Mouse (Mus musculus): Measurements from ENCODE around the gene Cfap43. TPM values are rescaled to one million over a fixed set of nuclear protein-coding genes. Genes with fewer than 3 reads are reported as not detected.
A peak's percentile ranks its signal among the peaks of the same experiment; 100 is the strongest.

The Cfap43 gene
- polyA plus RNA-seq, 1 experiment from 2014 or later, result 0.51 TPM

DNA sequence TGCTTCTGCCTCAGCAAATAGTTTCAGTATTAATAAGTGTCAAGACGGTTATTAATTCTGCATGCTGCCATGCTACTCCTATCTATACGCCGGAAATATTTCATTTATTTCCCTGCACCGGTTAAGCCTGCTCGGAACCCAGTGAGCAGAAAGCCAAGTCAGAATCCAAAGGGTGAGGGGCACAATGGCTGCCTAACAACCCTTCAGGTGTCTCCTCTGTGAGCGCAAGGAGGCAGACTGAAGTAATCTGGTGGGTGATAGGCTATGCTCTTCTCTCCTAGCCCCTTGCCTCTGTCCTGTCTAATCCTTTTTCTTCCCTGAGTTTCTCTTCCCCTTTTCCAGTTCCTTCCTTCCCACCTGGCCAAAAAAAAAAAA, 81.6 kb downstream of the Cfap43 start:
- ATAC-seq (ENCODE audit: low FRiP score), result peak; percentile 45; the same call in 1 of the 2 replicates
- no peaks in the 10 kb centered on the region for H3K27me3 ChIP-seq (replicated peaks)
- peaks cover 9% of the 10 kb centered on the region for H3K4me1 ChIP-seq
- WGBS, result 4% methylated on average over 6 of the region's 6 CpGs
- H3K9me3 ChIP-seq (replicated peaks), result no peaks in the 10 kb centered on the region
- H3K9ac ChIP-seq (replicated peaks), result peak overlapping the region; percentile 49; the same call in 1 of the 2 replicates
- peak overlapping the region; percentile 94 for H3K4me2 ChIP-seq
- H3K36me3 ChIP-seq, result no peaks in the 10 kb centered on the region
- H3K27ac ChIP-seq (replicated peaks), result no peak overlapping the region
- peak overlapping the region; percentile 58 for H3K4me3 ChIP-seq (replicated peaks)

DNA sequence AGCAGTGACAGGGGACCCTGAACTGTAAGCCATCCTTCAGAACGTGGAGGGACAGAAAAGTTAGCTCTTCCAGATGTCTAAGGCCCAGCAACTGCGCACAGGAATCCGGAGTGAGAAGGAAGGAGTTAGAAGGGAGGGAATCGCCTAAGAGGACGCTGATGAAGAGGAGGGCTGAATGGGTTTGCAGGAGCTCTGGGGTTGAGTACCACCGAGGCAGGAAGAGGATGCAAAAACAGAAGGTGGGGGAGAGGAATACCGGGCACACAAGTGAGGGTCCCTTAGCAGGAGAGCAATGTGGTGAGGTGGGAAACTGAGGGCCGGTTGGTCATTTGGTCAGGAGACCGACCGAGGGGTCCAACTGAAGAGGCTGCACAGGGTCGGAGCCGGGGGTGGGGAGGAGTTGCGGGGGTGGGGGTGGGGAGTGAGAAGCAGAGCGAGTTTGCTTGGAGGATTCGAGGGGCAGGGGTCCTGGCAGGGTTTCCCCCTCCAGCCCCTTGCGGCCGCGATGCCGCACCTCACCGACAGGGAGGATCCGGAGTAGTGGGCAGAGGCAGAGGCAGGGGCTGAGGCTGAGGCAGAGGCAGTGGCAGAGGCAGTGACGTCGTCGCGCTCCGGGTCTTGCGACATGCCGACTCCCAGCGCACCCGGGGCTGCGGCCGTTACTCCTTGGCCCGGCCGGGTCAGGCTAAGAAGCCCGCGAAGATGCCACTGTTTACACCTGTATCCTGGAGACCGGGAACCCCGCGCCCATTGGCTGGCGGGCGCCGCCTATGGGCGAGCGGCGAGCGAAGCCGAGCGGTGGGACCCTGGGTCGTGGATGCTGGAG, 82.2 kb downstream of the Cfap43 start:
- Histone ChIP-seq H3K4me2 (peak overlapping the region; percentile 94), H3K36me3 (no peaks in the 10 kb centered on the region), H3K4me1 (peaks cover 9% of the 10 kb centered on the region), H3K9me3 (replicated peaks) (no peaks in the 10 kb centered on the region), H3K9ac (replicated peaks) (peak overlapping the region; percentile 49), H3K27me3 (replicated peaks) (no peaks in the 10 kb centered on the region), H3K27ac (replicated peaks) (no peak overlapping the region), H3K4me3 (replicated peaks) (peak overlapping the region; percentile 58)
- WGBS, result 3% methylated on average over 47 of the region's 49 CpGs
- ATAC-seq (ENCODE audit: low FRiP score), result peak; percentile 94

DNA sequence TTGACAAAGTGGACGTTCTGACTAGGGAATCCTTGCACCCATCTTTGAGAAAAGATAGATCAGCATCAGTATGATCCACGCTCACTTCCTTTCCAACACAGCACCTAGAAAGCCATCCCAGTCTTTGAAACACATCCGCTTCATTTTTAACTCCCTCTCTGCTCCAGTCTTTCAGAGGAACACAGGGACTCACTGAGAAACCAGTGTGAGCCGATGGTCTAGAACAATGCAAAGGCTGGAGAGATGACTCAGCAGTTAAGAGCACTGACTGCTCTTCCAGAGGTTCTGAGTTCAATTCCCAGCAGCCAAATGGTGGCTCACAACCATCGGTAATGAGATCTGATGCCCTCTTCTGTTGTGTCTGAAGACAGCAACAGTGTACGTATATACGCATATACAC, 83.3 kb downstream of the Cfap43 start:
- H3K9ac ChIP-seq (replicated peaks), result no peak overlapping the region
- peaks cover 9% of the 10 kb centered on the region for H3K4me1 ChIP-seq
- no peak overlapping the region for H3K27ac ChIP-seq (replicated peaks)
- H3K4me3 ChIP-seq (replicated peaks), result no peak overlapping the region
- H3K27me3 ChIP-seq (replicated peaks), result no peaks in the 10 kb centered on the region
- 78% methylated on average over 7 of the region's 7 CpGs for WGBS
- no peak overlapping the region for H3K4me2 ChIP-seq
- no peak for ATAC-seq (ENCODE audit: low FRiP score)
- H3K36me3 ChIP-seq, result no peaks in the 10 kb centered on the region
- no peaks in the 10 kb centered on the region for H3K9me3 ChIP-seq (replicated peaks)

DNA sequence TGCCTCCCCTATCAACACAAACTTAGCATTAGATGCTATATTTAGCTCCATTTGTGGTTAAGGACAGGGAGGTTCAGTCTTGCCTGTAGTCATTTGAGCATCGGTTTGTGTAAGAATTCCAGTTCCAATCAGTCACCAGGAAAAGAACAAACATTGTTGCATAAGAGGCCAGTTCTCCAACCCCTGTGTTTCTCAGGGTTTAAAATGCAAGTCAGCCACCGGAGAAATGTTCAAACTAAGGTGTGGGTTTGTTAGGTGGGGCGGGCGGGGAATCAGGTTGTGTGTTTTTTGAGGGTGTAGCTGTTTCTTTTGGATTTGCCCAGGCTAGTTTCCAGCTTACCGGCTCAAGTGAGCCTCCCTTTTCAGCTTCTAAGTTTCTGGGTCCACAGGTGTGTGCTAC, 84.5 kb downstream of the Cfap43 start:
- H3K27me3 ChIP-seq (replicated peaks), result no peaks in the 10 kb centered on the region
- no peak overlapping the region for H3K4me2 ChIP-seq
- ATAC-seq (ENCODE audit: low FRiP score), result no peak
- WGBS, result 84% methylated on average over 5 of the region's 5 CpGs
- H3K9me3 ChIP-seq (replicated peaks), result no peaks in the 10 kb centered on the region
- peaks cover 9% of the 10 kb centered on the region for H3K4me1 ChIP-seq
- no peak overlapping the region for H3K27ac ChIP-seq (replicated peaks)
- no peaks in the 10 kb centered on the region for H3K36me3 ChIP-seq
- no peak overlapping the region for H3K4me3 ChIP-seq (replicated peaks)
- no peak overlapping the region for H3K9ac ChIP-seq (replicated peaks)

DNA sequence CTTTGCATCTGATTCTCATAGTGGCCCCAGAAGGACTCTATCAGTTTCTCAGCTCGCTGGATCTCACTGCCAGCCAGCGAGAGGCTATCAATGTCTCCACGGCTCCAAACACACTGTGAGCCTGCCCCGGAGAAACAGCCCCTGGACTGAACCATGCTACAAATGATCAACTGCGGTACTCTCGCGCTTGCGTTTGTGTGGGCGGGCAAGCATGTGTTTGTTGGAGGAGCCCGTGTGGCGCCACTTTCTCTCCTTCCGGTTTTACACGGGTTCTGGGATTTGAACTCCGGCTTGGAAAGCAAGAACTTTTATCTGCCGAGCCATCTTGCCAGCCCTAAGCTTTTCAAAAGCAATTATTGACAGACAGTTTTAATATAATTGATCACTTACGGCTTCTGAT, 86.8 kb downstream of the Cfap43 start:
- Histone ChIP-seq H3K4me1 (peaks cover 5% of the 10 kb centered on the region), H3K4me3 (replicated peaks) (no peak overlapping the region), H3K9me3 (replicated peaks) (no peaks in the 10 kb centered on the region), H3K36me3 (no peaks in the 10 kb centered on the region), H3K27me3 (replicated peaks) (no peaks in the 10 kb centered on the region), H3K4me2 (no peak overlapping the region), H3K27ac (replicated peaks) (no peak overlapping the region), H3K9ac (replicated peaks) (no peak overlapping the region)
- WGBS, result 90% methylated on average over 16 of the region's 16 CpGs
- no peak for ATAC-seq (ENCODE audit: low FRiP score)

DNA sequence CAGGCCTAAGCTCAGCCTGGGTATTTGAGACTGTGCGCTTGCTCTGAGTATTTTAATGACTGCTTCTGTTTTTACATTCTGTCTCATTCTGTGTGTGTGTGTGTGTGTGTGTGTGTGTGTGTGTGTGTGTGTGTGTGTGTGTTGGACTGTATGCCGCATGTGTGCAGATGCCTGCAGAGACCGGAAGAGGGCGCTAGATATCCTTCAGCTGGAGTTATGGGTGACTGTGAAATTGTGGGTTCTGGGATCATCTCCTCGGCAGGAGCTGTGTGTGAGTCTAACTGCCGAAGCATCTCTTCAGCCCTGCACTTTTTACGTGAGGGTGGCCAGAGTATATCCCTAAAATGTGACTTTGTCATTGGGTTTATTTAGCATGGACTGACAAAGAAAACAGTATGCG, 88.0 kb downstream of the Cfap43 start:
- no peak for ATAC-seq (ENCODE audit: low FRiP score)
- Histone ChIP-seq H3K4me3 (replicated peaks) (no peak overlapping the region), H3K9ac (replicated peaks) (no peak overlapping the region)

DNA sequence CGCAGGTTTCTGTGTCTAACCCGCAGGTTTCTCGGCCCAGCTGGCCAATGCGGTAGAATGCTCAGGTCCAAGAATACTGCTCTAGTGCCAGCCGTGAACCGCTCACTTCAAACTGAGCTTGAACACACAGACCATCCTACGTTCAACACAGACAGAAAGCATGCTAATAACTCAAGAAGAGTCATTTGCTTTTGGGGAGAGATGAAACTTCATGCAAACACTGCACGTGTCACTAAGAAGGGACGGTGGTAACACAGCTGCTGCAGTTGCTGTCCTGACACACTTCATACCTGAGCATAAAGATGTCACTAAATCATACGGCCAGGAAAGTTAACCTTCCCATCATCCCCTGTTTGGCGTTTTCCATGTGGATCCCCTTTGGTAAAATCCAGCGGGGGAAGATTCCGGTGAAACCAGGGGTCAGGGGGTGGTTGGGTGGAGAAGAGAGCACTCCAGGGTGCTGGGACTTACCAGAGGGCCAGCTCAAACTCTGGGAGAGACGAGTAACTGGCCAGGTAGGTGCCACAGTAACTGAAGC, 89.1 kb downstream of the Cfap43 start:
- 88% methylated on average over 14 of the region's 14 CpGs for WGBS
- H3K4me1 ChIP-seq, result no peaks in the 10 kb centered on the region
- H3K4me3 ChIP-seq (replicated peaks), result no peak overlapping the region
- H3K9me3 ChIP-seq (replicated peaks), result no peaks in the 10 kb centered on the region
- no peak overlapping the region for H3K9ac ChIP-seq (replicated peaks)
- H3K27ac ChIP-seq (replicated peaks), result no peak overlapping the region
- no peaks in the 10 kb centered on the region for H3K27me3 ChIP-seq (replicated peaks)
- H3K36me3 ChIP-seq, result no peaks in the 10 kb centered on the region
- H3K4me2 ChIP-seq, result no peak overlapping the region
- no peak for ATAC-seq (ENCODE audit: low FRiP score)

More for the DNA sequence above, 88.0 kb downstream of the Cfap43 start:
- Histone ChIP-seq H3K4me1 (no peaks in the 10 kb centered on the region), H3K4me2 (no peak overlapping the region), H3K27ac (replicated peaks) (no peak overlapping the region), H3K9me3 (replicated peaks) (no peaks in the 10 kb centered on the region), H3K36me3 (no peaks in the 10 kb centered on the region), H3K27me3 (replicated peaks) (no peaks in the 10 kb centered on the region)
- WGBS, result 93% methylated on average over 8 of the region's 8 CpGs

DNA sequence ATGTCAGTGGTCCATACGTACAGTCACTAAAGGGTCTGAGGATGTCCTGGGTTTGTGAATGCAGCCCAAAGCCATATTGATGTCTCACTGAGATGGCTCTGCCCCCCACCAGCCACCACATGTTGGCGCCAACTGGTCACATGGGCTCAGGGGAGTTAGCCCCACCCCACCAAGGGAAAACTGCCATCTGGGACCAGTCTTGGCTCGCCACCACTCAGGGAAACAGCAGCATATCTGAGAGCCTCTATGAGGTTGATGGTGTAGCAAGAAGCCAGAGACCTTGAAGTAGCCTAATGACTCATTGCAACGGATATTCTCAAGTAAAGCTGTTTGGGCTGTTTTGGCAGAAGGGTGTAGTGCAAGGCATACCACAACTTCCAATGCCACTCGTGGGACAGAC, 95.1 kb downstream of the Cfap43 start:
- no peaks in the 10 kb centered on the region for H3K36me3 ChIP-seq
- no peak overlapping the region for H3K4me3 ChIP-seq (replicated peaks)
- no peak for ATAC-seq (ENCODE audit: low FRiP score)
- H3K9me3 ChIP-seq (replicated peaks), result no peaks in the 10 kb centered on the region
- 0 out of 2 replicates have a peak, but pooled peaks cover 6% of the 10 kb centered on the region for H3K27me3 ChIP-seq (replicated peaks)
- no peak overlapping the region for H3K4me2 ChIP-seq
- H3K9ac ChIP-seq (replicated peaks), result no peak overlapping the region
- 89% methylated on average over 5 of the region's 5 CpGs for WGBS
- H3K4me1 ChIP-seq, result peaks cover 11% of the 10 kb centered on the region; the same call in 1 of the 2 replicates
- no peak overlapping the region for H3K27ac ChIP-seq (replicated peaks)

DNA sequence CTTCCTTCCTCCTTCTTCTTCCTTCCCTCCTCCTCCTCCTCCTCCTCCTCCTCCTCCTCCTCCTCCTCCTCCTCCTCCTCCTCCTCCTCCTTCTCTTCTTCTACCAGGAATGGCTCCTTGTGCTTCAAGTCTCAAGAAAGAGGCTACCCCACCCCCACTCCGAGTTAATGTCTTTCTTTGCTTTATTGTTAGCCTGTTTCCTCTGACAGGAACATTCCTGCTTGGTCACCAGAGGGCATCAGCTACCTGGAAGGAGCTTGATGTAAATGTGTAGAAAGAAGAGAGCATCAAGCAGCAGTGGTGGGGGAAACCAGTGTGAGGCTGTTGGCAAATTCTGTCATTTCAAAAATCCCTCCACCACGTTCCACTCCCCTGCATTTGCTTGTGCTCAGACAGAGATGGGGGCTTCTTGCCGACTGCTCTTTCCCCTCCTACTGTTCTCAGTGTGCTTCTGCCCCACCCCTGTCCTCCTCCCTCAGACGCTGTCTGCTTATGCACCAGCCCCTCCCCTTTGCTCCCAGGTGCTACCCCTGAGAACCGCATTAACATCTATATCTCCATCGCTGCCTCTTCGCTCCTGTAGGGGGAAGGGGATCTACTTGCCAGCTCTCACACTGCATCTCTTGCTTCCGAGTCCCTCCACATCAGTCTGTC, 96.8 kb downstream of the Cfap43 start:
- no peaks in the 10 kb centered on the region for H3K9me3 ChIP-seq (replicated peaks)
- 18% methylated on average over 8 of the region's 8 CpGs for WGBS
- 0 out of 2 replicates have a peak, but pooled peaks cover 6% of the 10 kb centered on the region for H3K27me3 ChIP-seq (replicated peaks)
- no peak overlapping the region for H3K4me3 ChIP-seq (replicated peaks)
- peak overlapping the region; percentile 41 for H3K4me2 ChIP-seq
- ATAC-seq (ENCODE audit: low FRiP score), result no peak
- no peak overlapping the region for H3K9ac ChIP-seq (replicated peaks)
- peaks cover 11% of the 10 kb centered on the region; the same call in 1 of the 2 replicates for H3K4me1 ChIP-seq
- no peaks in the 10 kb centered on the region for H3K36me3 ChIP-seq
- H3K27ac ChIP-seq (replicated peaks), result no peak overlapping the region

DNA sequence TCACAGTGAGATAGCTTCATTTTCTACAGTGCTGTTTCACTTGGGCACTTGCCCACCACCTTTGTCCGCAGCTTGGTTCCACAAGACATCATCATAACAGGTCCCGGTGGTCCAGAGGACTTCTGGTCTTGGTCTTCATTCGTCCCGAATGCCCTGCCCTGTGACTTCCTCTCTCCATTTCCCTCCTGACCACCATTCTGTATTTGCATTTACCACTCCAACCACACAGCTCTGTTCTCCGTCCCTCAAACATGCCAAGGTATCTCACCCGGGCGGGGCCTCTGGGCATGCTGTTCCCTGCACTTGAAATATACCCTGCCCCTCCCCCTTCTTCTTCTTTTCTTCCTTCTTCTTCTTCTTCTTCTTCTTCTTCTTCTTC, 97.6 kb downstream of the Cfap43 start:
- H3K9ac ChIP-seq (replicated peaks), result no peak overlapping the region
- H3K27me3 ChIP-seq (replicated peaks), result 0 out of 2 replicates have a peak, but pooled peaks cover 6% of the 10 kb centered on the region
- H3K36me3 ChIP-seq, result no peaks in the 10 kb centered on the region
- H3K9me3 ChIP-seq (replicated peaks), result no peaks in the 10 kb centered on the region
- no peak overlapping the region for H3K4me3 ChIP-seq (replicated peaks)
- 56% methylated on average over 7 of the region's 7 CpGs for WGBS
- peak overlapping the region; percentile 15; the same call in 1 of the 2 replicates for H3K4me2 ChIP-seq
- peaks cover 11% of the 10 kb centered on the region; the same call in 1 of the 2 replicates for H3K4me1 ChIP-seq
- ATAC-seq (ENCODE audit: low FRiP score), result no peak
- H3K27ac ChIP-seq (replicated peaks), result no peak overlapping the region

DNA sequence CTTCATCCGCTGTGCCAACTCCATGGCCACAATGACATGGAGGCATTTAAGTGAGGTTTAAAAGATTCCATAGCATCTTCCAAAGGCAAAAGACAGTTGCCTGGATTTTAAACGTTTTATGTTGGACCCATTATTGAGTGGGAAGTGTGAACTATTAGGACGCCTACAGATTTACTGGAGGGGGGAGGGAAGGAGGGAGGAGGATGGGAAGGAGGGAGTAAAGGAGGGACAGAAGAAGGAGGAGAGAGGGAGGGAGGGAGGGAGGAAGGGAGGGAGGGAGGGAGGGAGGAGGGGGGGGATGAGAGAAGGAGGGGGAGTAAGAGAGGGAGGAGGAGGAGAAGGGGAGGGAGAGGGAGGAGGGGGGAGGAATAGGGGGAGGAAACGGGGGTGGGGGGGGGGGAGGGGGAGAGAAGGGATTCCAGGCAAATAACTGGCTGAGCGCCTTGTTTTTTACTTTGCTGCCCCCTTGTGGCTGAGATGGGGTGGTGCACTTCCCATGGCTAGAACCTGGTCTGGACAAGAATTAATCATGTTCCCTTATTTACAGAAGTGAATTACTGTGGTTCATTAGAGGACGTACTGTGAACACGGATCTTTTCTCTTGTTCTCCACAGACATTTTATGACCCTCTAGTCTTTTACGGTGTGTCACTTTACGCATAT, 98.1 kb downstream of the Cfap43 start:
- peak overlapping the region; percentile 15; the same call in 1 of the 2 replicates for H3K4me2 ChIP-seq
- WGBS, result 17% methylated on average over 8 of the region's 9 CpGs
- no peak overlapping the region for H3K27ac ChIP-seq (replicated peaks)
- H3K9ac ChIP-seq (replicated peaks), result no peak overlapping the region
- H3K4me1 ChIP-seq, result peaks cover 11% of the 10 kb centered on the region; the same call in 1 of the 2 replicates
- ATAC-seq (ENCODE audit: low FRiP score), result no peak
- H3K36me3 ChIP-seq, result no peaks in the 10 kb centered on the region
- 0 out of 2 replicates have a peak, but pooled peaks cover 6% of the 10 kb centered on the region for H3K27me3 ChIP-seq (replicated peaks)
- no peak overlapping the region for H3K4me3 ChIP-seq (replicated peaks)
- no peaks in the 10 kb centered on the region for H3K9me3 ChIP-seq (replicated peaks)
